Mouse (Mus musculus) testis, adult 2 months (tissue): Measurements from ENCODE around the gene Wdr6.

Experiments used
- CTCF ChIP-seq: fragments of 200-500 bp; IDR thresholded peaks from 2 replicates; pipeline ENCODE4 v1.5.1; 2012; ENCODE audit warnings: low read depth, mild to moderate bottlenecking, inconsistent platforms, low read length, moderate library complexity; ENCODE audit not compliant: control insufficient read depth, insufficient read depth, insufficient replicate concordance
- POLR2A ChIP-seq: fragments of 200-500 bp; IDR thresholded peaks from 2 replicates; pipeline ENCODE4 v1.6.1; 2012; ENCODE audit warnings: low read depth, mild to moderate bottlenecking, inconsistent platforms, low read length, moderate library complexity; ENCODE audit not compliant: control insufficient read depth

- 0 out of 2 replicates have a peak, but pooled peaks have one; percentile 2 for TF ChIP-seq CTCF
- TF ChIP-seq POLR2A: peak; percentile 74
These were observed at the start of gene Wdr6 for GRCm38 (mm10) chr9:108578545-108579343.
